Mouse (Mus musculus): ENCODE results near the gene Chchd10.
A peak's percentile ranks its signal among the peaks of the same experiment; 100 is the strongest.

Chchd10 gene

DNA sequence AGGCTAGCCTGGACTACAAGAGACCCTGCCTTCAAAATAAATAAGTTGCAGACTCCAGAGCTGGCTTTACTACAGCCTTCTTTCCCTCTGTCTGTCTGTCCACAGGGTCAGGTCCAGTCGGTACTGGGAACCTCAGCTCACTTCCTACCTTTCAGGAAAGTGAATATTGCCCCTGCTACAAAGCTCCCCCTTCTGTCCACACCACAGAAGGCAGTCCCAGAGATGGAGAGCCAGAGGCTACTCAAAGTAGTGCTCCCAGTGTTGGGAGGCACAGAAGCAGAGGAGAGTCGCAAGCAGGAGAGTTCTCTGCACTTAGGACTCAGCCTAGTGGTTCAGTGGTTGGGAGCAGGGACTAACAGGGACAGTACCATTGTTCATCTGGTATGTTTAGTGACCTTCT lies 8.6 kb upstream of the Chchd10 start:
- DNase-seq (ENCODE audit: low read depth): peak; percentile 34

GRCm38 (mm10) chr10:75926396-75926795 lies 6.5 kb upstream of the Chchd10 start:
- no peak for DNase-seq (ENCODE audit: low read depth)

GRCm38 (mm10) chr10:75930304-75930703 lies 2.6 kb upstream of the Chchd10 start:
- DNase-seq (ENCODE audit: low read depth): no peak

- DNase-seq (ENCODE audit: low read depth): no peak
These were observed 1.6 kb upstream of the Chchd10 start for GRCm38 (mm10) chr10:75931311-75931710.

GRCm38 (mm10) chr10:75932081-75932678 lies 750 bp upstream of the Chchd10 start:
- peak; percentile 72 for DNase-seq (ENCODE audit: low read depth)

DNA sequence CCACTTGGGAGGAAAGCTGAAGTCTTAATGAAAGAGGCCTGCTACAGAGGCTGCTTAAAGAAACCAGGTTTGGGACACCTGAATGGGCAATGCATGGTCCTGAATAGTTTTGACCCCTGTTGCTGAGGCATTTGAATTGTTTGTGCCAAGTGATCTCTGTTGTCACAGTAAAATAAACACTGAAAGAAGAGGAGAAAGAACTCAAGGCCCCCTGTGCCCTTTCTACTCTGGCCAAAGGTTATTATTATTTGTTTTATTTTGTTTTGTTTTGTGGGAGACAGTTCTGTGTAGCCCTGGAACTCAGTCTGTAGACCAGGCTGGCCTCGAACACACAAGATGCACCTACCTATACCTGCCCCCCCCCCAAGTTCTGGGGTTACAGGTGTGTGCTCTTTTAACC lies 2.1 kb downstream of the Chchd10 start:
- DNase-seq (ENCODE audit: low read depth): no peak

DNA sequence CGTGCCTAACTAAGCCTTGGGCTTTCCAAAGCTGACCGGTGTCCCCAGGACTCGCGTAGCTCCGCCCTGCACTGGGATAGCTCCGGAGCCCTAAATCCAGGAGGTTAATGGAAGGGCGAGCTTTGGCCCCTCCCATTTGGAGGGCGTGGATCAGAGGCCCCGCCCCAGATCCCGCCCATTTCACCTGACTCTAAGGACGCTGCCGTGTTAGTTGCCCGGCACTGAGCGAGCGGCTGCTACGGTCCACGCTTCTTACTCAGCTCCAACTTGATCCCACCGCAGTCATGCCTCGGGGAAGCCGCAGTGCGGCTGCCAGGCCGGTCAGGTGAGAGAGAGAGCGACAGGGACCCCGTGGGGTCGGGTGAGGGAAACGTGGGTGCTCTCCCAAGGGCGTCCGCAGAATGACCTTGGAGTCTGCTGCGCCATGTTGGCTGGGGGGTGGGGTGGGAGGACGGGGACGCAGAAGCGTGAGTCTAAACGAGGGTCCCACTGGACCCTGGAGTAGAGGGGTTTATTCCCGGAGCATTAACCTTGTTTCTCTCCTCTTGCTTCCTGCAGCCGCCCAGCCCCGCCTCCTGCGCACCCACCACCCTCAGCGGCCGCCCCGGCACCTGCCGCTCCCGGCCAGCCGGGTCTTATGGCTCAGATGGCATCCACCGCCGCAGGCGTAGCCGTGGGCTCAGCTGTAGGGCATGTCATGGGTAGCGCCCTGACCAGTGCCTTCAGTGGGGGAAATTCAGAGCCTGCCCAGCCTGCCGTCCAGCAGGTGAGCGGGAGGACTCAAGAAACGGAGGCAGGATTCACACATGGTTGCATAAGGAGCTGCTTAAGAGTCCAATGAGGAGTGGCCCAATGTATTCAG lies 3.0 kb downstream of the Chchd10 start, which contains the start of gene Mmp11:
TSS of gene Mmp11 (minus strand) at position 817 of the 862 bp plus-strand sequence.
- DNase-seq (ENCODE audit: low read depth): peak; percentile 93

DNA sequence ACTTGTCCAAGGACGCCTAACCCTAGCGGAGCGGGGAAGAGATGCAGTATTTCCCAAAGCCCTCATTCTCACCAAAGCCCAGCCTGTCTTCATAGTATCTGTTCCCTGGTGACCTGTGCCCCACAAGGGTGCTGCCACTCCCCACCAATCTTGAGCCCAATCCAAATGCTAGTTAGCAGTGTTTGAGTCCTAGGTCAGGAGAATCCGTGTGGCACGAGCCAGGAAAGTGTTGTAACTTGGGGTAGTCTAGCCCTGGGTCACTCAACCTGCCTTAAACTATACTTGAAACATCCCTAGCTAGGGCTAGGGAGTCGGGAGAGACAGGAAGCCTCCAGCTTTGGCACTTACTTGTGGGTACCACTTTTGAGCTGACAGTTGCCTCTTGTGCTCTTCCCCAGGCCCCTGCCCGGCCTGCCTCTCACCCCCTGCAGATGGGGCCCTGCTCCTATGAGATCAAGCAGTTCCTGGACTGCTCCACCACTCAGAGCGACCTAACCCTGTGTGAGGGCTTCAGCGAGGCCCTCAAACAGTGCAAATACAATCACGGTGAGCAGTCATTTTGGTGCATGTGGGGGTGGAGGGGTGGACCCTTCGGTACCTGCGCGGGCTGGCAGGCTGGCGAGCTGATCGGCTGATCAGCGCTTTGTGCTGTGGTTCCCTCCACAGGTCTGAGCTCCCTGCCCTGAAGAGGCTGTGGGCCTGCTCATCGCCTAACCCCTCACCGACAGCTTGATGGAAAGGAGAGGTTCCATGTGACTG lies 4.2 kb downstream of the Chchd10 start:
- DNase-seq (ENCODE audit: low read depth): peak; percentile 47

DNA sequence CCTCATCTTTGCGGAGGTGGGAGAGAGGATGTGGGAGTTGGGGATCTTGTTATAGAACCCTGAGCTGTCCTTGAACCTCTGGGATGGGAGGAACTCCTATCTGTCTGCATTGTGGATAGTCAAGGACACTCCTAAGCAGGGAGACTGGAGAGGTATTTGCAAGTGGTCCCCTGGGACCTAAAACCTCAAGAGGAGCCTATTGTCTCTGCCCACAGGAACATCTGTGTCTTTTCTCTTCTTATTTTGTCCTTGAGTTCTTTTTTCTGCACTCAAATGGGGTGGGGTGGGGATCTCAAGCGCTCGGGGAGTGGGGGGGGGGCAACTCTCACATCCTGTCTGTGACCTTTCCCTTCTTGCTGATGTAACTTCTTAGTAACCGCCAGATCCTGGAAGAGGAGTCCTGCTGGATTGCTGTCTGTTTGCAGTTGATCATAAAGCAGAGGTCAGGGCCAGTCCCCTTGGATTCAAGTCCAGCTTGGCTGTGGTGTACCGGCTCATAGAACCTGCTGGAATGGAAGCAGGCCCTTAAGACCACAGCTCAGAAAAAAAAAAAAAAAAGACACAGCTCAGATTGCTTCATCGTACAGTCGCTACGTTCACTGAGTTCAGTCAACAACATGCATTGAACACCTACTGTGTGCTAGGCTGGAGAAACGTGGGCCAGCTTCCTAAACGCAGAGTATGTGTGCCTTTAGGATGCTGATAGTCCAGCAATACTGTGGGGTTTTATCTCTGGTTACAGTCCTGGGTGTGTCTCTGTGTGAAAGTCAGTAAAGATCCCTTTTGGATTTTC lies 5.1 kb downstream of the Chchd10 start:
- DNase-seq (ENCODE audit: low read depth): peak; percentile 53

GRCm38 (mm10) chr10:75939481-75940234 lies 6.7 kb downstream of the Chchd10 start:
- peak; percentile 55 for DNase-seq (ENCODE audit: low read depth)

DNA sequence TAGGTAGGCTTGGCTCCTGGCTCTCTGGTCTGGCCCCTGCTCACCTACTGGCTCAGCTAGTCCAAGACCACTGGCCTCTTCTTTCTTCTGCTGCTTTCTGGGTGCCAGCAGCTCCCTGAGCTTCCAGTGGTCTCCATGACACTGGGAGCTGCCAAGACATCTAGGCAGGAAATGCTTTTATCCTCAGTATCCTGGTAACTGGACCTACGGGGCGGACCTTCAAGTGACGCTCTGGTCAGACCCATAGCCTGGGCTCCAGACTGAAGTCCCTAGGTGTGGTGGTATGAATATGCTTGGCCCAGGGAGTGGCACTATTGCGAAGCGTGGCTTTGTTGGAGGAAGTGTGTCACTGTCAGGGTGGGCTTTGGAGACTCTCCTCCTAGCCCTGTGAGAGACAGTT lies 7.6 kb downstream of the Chchd10 start, which contains the start of gene Gm867:
TSS of gene Gm867 (minus strand) at position 153 of the 400 bp plus-strand sequence.
- DNase-seq (ENCODE audit: low read depth): no peak

DNA sequence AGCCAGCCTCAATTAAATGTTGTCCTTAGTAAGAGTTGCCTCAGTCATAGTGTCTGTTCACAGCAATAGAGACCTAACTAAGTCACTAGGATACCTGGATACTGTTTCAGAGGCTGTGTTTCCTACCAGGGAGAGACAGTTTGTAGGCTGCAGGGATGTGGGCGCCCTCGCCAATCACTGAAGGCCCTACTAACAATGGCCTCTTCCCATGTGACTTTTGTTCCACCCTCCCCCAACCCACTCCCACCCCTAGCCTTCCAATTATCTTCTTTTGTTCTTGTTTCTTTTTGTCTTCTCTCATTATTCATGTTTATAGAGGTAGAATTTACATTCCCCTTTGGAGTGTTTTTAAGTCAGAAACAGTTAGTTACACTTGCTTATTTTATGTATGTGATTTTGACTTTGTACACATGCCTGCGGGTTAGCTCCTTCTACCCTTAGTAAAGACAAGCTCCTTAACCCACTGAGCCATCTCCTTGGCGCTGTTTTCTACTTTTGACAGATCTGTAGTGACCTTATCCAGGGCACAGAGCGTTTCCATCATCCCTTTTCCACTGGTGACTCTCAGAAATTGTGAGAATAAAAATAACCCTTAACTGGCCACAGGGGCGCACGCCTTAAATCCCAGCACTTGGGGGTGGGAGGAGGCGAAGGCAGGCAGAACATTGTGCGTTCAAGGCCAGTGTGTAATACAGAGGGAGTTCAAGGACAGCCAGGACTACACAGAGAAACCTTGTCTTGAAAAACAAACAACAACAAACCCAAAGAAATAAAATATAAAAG lies 8.3 kb downstream of the Chchd10 start:
- DNase-seq (ENCODE audit: low read depth): no peak

DNA sequence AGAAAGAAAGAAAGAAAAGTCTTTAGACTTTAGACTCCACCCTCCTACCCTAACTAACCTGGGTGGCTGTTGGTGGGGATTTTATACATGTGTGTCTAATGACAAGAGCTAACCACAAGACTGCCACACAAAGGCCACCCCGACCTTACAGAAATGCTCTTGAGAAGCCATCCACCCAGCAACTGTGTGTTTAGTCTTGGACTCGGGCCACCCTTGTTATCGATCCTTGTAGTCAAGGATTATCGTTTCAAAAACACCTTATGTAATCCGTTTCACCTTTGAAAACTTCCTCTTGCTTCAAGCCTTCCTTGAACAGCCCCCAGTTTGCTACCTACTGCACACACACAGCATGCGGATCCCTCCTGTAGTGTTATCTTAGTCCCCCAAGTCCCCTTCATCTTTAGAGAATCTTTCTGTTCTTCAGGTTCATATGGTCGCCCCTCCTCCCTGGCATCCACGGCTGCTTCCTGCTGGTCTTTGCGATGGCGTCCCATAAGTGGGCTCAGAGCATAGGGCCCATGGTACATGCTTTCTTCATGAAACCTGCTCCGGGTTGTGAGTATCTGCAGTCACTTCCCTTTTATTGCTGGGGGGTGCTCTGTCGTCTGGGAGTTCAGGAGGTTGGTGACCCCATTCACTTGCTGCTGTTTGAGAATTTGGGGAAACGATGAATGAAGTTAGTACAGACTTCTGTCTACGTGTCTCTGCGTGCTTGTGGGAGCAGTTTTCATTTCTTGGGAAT lies 10.0 kb downstream of the Chchd10 start, which contains the start of gene Vpreb3:
TSS of gene Vpreb3 (plus strand) at position 322 of the 742 bp plus-strand sequence.
- no peak for DNase-seq (ENCODE audit: low read depth)

DNA sequence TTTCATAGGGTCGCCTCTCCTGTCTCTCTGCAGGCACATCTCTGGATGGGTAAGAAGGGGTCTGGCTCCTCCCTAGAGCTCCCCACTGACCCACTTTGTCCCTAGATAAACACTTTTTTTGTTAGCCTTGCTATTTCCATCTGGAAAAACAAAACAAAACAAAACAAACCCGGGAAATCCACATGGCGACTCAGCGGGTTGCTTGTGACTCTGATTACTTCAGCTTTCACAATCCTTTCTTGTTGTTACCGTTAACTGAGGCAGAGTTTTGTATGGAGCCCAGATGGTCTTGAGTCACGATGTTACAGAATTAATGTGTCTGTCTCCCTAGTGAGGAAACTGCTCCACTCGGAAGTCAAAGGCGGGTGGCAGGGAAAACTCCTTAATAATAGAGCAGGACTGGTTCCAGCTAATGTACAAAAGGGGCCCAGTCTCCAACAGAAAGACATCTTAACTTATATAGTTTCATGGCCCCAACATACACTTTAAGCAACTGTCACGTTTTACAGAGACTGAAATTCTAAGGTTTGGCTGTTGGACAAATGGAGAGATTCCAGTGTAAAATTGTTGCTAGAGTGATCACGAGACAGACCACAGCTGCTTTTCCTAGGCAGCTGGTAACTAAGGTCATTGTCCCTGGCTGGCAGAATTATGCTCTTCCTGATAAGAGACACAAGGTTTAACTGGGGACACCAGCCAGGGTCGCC lies 11.3 kb downstream of the Chchd10 start:
- DNase-seq (ENCODE audit: low read depth): no peak

GRCm38 (mm10) chr10:75945213-75945612 lies 12.3 kb downstream of the Chchd10 start:
- DNase-seq (ENCODE audit: low read depth): no peak

- no peak for DNase-seq (ENCODE audit: low read depth)
These were observed 13.0 kb downstream of the Chchd10 start for GRCm38 (mm10) chr10:75945896-75946295.

GRCm38 (mm10) chr10:75948079-75948478 lies 15.1 kb downstream of the Chchd10 start:
- DNase-seq (ENCODE audit: low read depth): no peak
